Mouse (Mus musculus): Measurements from ENCODE around the gene Ephb1.

DNA sequence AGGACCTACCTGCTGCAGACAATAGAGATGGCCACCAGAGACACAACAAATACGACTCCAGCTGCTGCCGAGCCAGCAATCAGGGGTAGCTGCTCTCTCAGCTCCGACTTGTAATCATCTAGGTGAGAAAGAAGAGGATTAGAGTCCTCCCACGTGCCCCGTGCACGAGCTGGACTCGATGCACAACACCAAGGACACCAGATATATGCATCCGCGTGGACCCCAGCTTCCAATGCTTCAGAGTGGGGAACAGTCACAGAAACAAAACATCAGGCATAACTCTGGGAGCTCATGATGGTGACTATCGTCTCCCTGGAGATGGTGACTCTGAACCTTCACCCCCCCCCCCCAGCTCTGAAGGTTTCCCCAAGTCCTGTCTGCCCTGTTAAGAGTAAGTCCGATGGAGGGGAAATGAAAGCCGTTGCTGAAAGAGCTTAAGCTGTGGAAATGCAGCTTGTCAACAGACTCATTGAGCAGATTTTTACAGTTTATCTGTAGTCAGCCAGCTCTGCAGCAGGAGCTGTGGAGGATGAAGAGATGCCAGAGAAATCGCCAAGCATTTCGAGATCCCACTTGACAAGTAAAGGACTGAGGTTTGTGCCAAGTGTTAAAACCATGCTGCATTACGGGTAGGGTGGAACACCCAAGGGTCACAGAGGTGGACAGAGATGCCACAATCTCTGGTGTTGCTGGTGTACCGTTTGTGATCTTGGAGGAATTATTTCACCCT, 357.6 kb downstream of the Ephb1 start:
- TF ChIP-seq CTCF (IDR thresholded peaks at IDR 0.05; ENCODE audit: control insufficient read depth, insufficient read depth, insufficient read length) (no peak), MAX (IDR thresholded peaks at IDR 0.05) (no peak), FOSL1 (IDR thresholded peaks at IDR 0.05; ENCODE audit: insufficient read depth, low read length, poor library complexity, severe bottlenecking) (no peak), CEBPB (IDR thresholded peaks at IDR 0.05; ENCODE audit: low read depth) (no peak), USF1 (IDR thresholded peaks at IDR 0.05; ENCODE audit: low read depth) (no peak)
